Comparison of ENCODE assay signal across 25 mouse cellular contexts in genomic region chr4:100061396-100062066, GRCm38 (mm10). TPM values are rescaled to one million over a fixed set of nuclear protein-coding genes. Genes with fewer than 3 reads are reported as not detected.
DNase-seq lines count a peak whose midpoint lies in the region; ATAC-seq lines count a peak whose summit lies in the region.
"Had no signal": no experiment of that assay in that cellular context is flagged by ENCODE, and none has a peak within 500 bp of the region (broad histone marks: within the 10 kb centered on the region; RNA-seq: fewer than 3 reads in every experiment).

No protein-coding gene starts in this region.

- H3K4me1 ChIP-seq in forebrain, embryonic 10.5 days, result peaks cover 17% of the 10 kb centered on the region
- no peaks in the 10 kb centered on the region for H3K4me1 ChIP-seq in forebrain, embryonic 16.5 days (replicated peaks; ENCODE audit: control insufficient read depth, insufficient read depth, low read length)
- peaks cover 19% of the 10 kb centered on the region for H3K4me1 ChIP-seq in hindbrain, embryonic 10.5 days (replicated peaks)
- H3K4me1 ChIP-seq: megakaryocyte, embryonic 14.5 days; neural tube, embryonic 15.5 days had no signal

- no peak overlapping the region for H3K4me3 ChIP-seq in forebrain, embryonic 10.5 days
- H3K4me3 ChIP-seq in forebrain, embryonic 16.5 days (replicated peaks; ENCODE audit: low read length), result no peak overlapping the region
- no peak overlapping the region for H3K4me3 ChIP-seq in hindbrain, embryonic 10.5 days
- H3K4me3 ChIP-seq: forebrain, embryonic 15.5 days; heart, adult 2 months; heart, embryonic 15.5 days; hindbrain, embryonic 12.5 days; left cerebral cortex, adult 2 months; megakaryocyte, embryonic 14.5 days; neural tube, embryonic 15.5 days; stomach, embryonic 15.5 days had no signal

- no peak for ATAC-seq in forebrain, embryonic 16.5 days
- ATAC-seq: activated CD4-positive, CD25-positive, alpha-beta regulatory T cell, adult 4 months; forebrain, embryonic 15.5 days; midbrain, embryonic 16.5 days had no signal

- H3K9me3 ChIP-seq in forebrain, embryonic 10.5 days, result no peaks in the 10 kb centered on the region
- no peaks in the 10 kb centered on the region for H3K9me3 ChIP-seq in forebrain, embryonic 16.5 days (ENCODE audit: control insufficient read depth, low read length)
- H3K9me3 ChIP-seq in hindbrain, embryonic 10.5 days, result no peaks in the 10 kb centered on the region
- H3K9me3 ChIP-seq: forebrain, embryonic 15.5 days; heart, embryonic 15.5 days; hindbrain, embryonic 12.5 days; megakaryocyte, embryonic 14.5 days; neural tube, embryonic 15.5 days; stomach, embryonic 15.5 days had no signal

- intact Hi-C loops in gastrocnemius, postnatal 14 days (cut with DNase I; ENCODE audit: low total_unique reads), result no loop called here

- H3K9ac ChIP-seq in forebrain, embryonic 16.5 days (replicated peaks; ENCODE audit: low read depth, low read length), result no peak overlapping the region
- H3K9ac ChIP-seq: forebrain, embryonic 15.5 days; heart, embryonic 15.5 days; hindbrain, embryonic 12.5 days; neural tube, embryonic 15.5 days; stomach, embryonic 15.5 days had no signal

- H3K4me2 ChIP-seq in forebrain, embryonic 16.5 days (ENCODE audit: low read length), result no peak overlapping the region
- H3K4me2 ChIP-seq: forebrain, embryonic 15.5 days; heart, embryonic 15.5 days; hindbrain, embryonic 12.5 days; neural tube, embryonic 15.5 days; stomach, embryonic 15.5 days had no signal

- no peaks in the 10 kb centered on the region for H3K36me3 ChIP-seq in forebrain, embryonic 10.5 days (replicated peaks)
- H3K36me3 ChIP-seq in forebrain, embryonic 16.5 days (ENCODE audit: control insufficient read depth, insufficient read depth), result no peaks in the 10 kb centered on the region
- H3K36me3 ChIP-seq in hindbrain, embryonic 10.5 days, result no peaks in the 10 kb centered on the region
- H3K36me3 ChIP-seq: forebrain, embryonic 15.5 days; heart, embryonic 15.5 days; hindbrain, embryonic 12.5 days; neural tube, embryonic 15.5 days; stomach, embryonic 15.5 days had no signal

- H3K27me3 ChIP-seq in forebrain, embryonic 10.5 days (ENCODE audit: poor library complexity, severe bottlenecking), result no peaks in the 10 kb centered on the region
- no peaks in the 10 kb centered on the region for H3K27me3 ChIP-seq in forebrain, embryonic 16.5 days (replicated peaks; ENCODE audit: control insufficient read depth, insufficient read depth, low read length)
- H3K27me3 ChIP-seq in hindbrain, embryonic 10.5 days (ENCODE audit: insufficient read depth, poor library complexity, severe bottlenecking), result peaks cover 8% of the 10 kb centered on the region
- H3K27me3 ChIP-seq: forebrain, embryonic 15.5 days; heart, embryonic 15.5 days; hindbrain, embryonic 12.5 days; neural tube, embryonic 15.5 days; stomach, embryonic 15.5 days had no signal

- H3K27ac ChIP-seq in forebrain, embryonic 10.5 days, result no peak overlapping the region
- no peak overlapping the region for H3K27ac ChIP-seq in forebrain, embryonic 16.5 days (ENCODE audit: low read length)
- H3K27ac ChIP-seq in hindbrain, embryonic 10.5 days, result no peak overlapping the region
- H3K27ac ChIP-seq: forebrain, embryonic 15.5 days; heart, adult 2 months; heart, embryonic 15.5 days; hindbrain, embryonic 12.5 days; left cerebral cortex, adult 2 months; neural tube, embryonic 15.5 days; stomach, embryonic 15.5 days had no signal

- DNase-seq in forebrain, embryonic 10.5 days (ENCODE audit: extremely low spot score, low spot score), result peak; percentile 13
- peak; percentile 24 for DNase-seq in lung, postnatal 10 days
- no peak for DNase-seq in lung, postnatal 25 days (ENCODE audit: low spot score)
- DNase-seq in gastrocnemius, postnatal 14 days, result peak; percentile 51
- DNase-seq in embryo, embryonic 11 days, result no peak
- DNase-seq in hindbrain, embryonic 10.5 days (ENCODE audit: low spot score), result no peak
- DNase-seq in spleen, adult 12 weeks (ENCODE audit: low spot score), result no peak
- DNase-seq: adrenal gland, postnatal 10 days; cerebellum, adult 9-11 months; heart, adult 2 months; kidney, adult 8-10 months; kidney, postnatal 14 days; layer of hippocampus, adult 9-11 months; right cerebral cortex, postnatal 14 days; thymus, adult 18-20 months had no signal

- WGBS in forebrain, embryonic 10.5 days, result 80% methylated on average over 19 of the region's 19 CpGs
- 72% methylated on average over 19 of the region's 19 CpGs for WGBS in forebrain, embryonic 16.5 days
- 70% methylated on average over 19 of the region's 19 CpGs for WGBS in hindbrain, embryonic 10.5 days

RNA-seq across cellular contexts. Expression of gene Ror1, which starts 34.1 kb away (rescaled TPM):
- polyA plus RNA-seq in forebrain, embryonic 10.5 days (2016; fragmentation: Nextera tagmentation; extraction: Ambion mirVana), result 7.0 and 7.1 TPM in 2 replicates
- polyA plus RNA-seq in forebrain, embryonic 16.5 days (2015; fragmentation: Nextera tagmentation; extraction: Ambion mirVana), result 0.89 and 1.4 TPM in 2 replicates
- 1 to 10 TPM; 4.7 to 6.2 TPM for total RNA-seq in gastrocnemius, postnatal 14 days (2021)
- polyA plus RNA-seq in hindbrain, embryonic 10.5 days (2016; fragmentation: Nextera tagmentation; extraction: Ambion mirVana), result 7.1 and 11.1 TPM in 2 replicates
- polyA plus RNA-seq: activated CD4-positive, CD25-positive, alpha-beta regulatory T cell, adult 4 months had no signal

Comparison
In these comparisons a context has a peak if more than half of its experiments do, and no peak if none do; other contexts are left out.
1. DNase-seq: peak in forebrain, embryonic 10.5 days (single experiment), lung, postnatal 10 days (single experiment) and gastrocnemius, postnatal 14 days (single experiment); none in lung, postnatal 25 days (single experiment), embryo, embryonic 11 days (single experiment), hindbrain, embryonic 10.5 days (single experiment) and spleen, adult 12 weeks (single experiment).